Mouse (Mus musculus) midbrain, embryonic 12.5 days (tissue): ENCODE data around the gene March7. TPM values are rescaled to one million over a fixed set of nuclear protein-coding genes. Genes with fewer than 3 reads are reported as not detected.

Source experiments
- ATAC-seq: fragments of 200-750 bp; cut with Nextera tagmentation; 2 replicates; pipeline ENCODE4 v1.8.0; 2017; ENCODE audit warnings: low read depth, moderate TSS enrichment, moderate library complexity; ENCODE audit not compliant: low FRiP score
- H3K27ac ChIP-seq: fragments of 300-500 bp; sonication (generic); replicated peaks from 2 replicates; pipeline ENCODE4 v1.5.1; 2016; ENCODE audit warnings: mild to moderate bottlenecking
- H3K27me3 ChIP-seq: fragments of 300-500 bp; sonication (generic); 2 replicates; pipeline ENCODE4 v1.6.1; 2016; ENCODE audit warnings: mild to moderate bottlenecking
- H3K36me3 ChIP-seq: fragments of 300-500 bp; sonication (generic); 2 replicates; pipeline ENCODE4 v1.6.1; 2016
- H3K4me1 ChIP-seq: fragments of 300-500 bp; sonication (generic); 2 replicates; pipeline ENCODE4 v1.6.1; 2016
- H3K4me2 ChIP-seq: fragments of 300-500 bp; sonication (generic); replicated peaks from 2 replicates; pipeline ENCODE4 v1.6.1; 2016; ENCODE audit warnings: mild to moderate bottlenecking, moderate library complexity
- H3K4me3 ChIP-seq: fragments of 300-500 bp; sonication (generic); 2 replicates; pipeline ENCODE4 v1.5.1; 2016; ENCODE audit warnings: mild to moderate bottlenecking
- H3K9ac ChIP-seq: fragments of 300-500 bp; sonication (generic); replicated peaks from 2 replicates; pipeline ENCODE4 v1.6.1; 2016; ENCODE audit warnings: mild to moderate bottlenecking, moderate library complexity
- H3K9me3 ChIP-seq: fragments of 300-500 bp; sonication (generic); 2 replicates; pipeline ENCODE4 v1.6.1; 2016; ENCODE audit warnings: mild to moderate bottlenecking
- WGBS: fragments of 180-500 bp; shearing (Covaris S2); methylation state at CpG from one replicate; pipeline ENCODE4 v1.1.7; 2016; 5-methylcytosine and 5-hydroxymethylcytosine counted together
- polyA plus RNA-seq: library from polyadenylated mRNA; unstranded; fragments of >200 nt; fragmentation: Nextera tagmentation; extraction: Ambion mirVana; gene quantifications from 2 replicates; pipeline ENCODE4 v1.2.1, GENCODE M21; 2016

March7 gene
- polyA plus RNA-seq, 1 experiment from 2014 or later, result 103 TPM

DNA sequence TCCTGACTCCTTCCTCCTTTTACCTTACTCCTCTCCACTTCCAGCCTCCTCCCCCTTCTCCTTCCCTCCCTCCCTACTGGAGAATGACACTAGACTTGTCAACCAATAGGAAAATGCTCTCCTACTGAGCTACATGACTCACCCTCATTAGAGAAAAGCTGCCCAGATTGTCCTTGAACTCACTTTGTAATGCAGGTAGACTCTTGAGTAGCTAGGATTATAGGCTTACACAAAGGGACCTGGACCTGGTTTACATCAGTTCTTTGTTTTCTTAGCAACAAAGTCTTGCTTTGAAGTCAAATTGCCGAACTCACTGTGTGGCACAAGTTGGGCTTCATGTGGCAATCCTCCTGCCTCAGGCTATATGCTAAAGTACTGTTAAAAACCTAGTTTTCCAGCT lies 12.8 kb upstream of the March7 start:
- Histone ChIP-seq H3K36me3 (no peaks in the 10 kb centered on the region), H3K4me2 (no peak overlapping the region), H3K9ac (no peak overlapping the region), H3K27ac (no peak overlapping the region), H3K27me3 (no peaks in the 10 kb centered on the region), H3K4me1 (no peaks in the 10 kb centered on the region), H3K4me3 (no peak overlapping the region), H3K9me3 (no peaks in the 10 kb centered on the region)
- no peak for ATAC-seq
- WGBS, result 52% methylated on average over 1 of the region's 1 CpGs

DNA sequence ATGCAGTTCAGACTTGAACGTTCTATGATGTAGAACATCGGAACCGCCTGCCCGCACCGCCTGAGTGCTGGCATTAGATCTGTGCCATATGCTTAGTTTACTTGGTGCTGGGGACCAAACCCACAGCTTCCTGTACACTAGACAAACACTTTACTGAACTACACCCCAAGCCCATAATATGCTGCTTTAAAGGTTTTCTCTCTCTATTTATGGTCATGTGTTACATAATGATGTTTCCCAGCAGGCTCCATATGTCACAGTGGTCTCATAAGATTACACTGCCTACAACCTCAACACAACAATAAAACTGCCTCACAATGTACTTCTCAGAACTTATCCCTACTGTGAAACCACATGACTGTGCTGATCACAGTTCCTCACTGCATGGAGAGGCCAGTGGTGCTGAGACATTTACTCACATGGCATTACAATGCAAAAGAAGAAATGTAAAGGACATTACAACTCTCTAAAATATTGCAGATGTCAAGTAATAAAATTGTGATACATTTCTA lies 9.6 kb upstream of the March7 start:
- no peak overlapping the region for H3K9ac ChIP-seq
- ATAC-seq, result no peak
- H3K4me3 ChIP-seq, result no peak overlapping the region
- no peak overlapping the region for H3K4me2 ChIP-seq
- H3K9me3 ChIP-seq, result no peaks in the 10 kb centered on the region
- 96% methylated on average over 5 of the region's 5 CpGs for WGBS
- no peaks in the 10 kb centered on the region for H3K4me1 ChIP-seq
- H3K36me3 ChIP-seq, result no peaks in the 10 kb centered on the region
- no peaks in the 10 kb centered on the region for H3K27me3 ChIP-seq
- no peak overlapping the region for H3K27ac ChIP-seq

DNA sequence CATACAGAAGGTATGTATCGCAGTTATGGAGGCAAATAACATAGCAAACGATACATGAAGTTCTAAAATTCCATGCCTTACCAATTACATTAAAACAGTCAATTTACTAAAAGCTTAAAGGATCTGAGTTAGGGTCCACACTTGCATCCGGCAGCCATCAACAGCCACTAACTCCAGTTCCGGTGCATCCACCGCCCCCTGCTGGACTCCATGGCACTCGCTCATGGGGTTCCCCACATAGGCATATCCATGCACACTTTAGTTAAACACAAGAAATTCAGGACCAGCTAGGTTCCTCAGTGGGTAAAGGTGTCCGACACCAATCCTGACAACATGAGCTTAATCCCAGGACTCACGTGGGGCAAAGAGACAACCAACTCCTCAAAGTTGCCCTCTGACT lies 9.0 kb upstream of the March7 start:
- H3K4me1 ChIP-seq, result peaks cover under 1% of the 10 kb centered on the region; the same call in 1 of the 2 replicates
- H3K4me3 ChIP-seq, result no peak overlapping the region
- no peak overlapping the region for H3K27ac ChIP-seq
- H3K36me3 ChIP-seq, result no peaks in the 10 kb centered on the region
- ATAC-seq, result no peak
- H3K4me2 ChIP-seq, result no peak overlapping the region
- H3K27me3 ChIP-seq, result no peaks in the 10 kb centered on the region
- no peaks in the 10 kb centered on the region for H3K9me3 ChIP-seq
- WGBS, result 54% methylated on average over 8 of the region's 8 CpGs
- no peak overlapping the region for H3K9ac ChIP-seq

- H3K27me3 ChIP-seq, result peaks cover 2% of the 10 kb centered on the region; the same call in 1 of the 2 replicates
- H3K36me3 ChIP-seq, result no peaks in the 10 kb centered on the region
- no peaks in the 10 kb centered on the region for H3K9me3 ChIP-seq
- no peak overlapping the region for H3K9ac ChIP-seq
- WGBS, result 85% methylated on average over 8 of the region's 8 CpGs
- no peak overlapping the region for H3K4me3 ChIP-seq
- H3K27ac ChIP-seq, result no peak overlapping the region
- peaks cover 2% of the 10 kb centered on the region; the same call in 1 of the 2 replicates for H3K4me1 ChIP-seq
- no peak for ATAC-seq
- no peak overlapping the region for H3K4me2 ChIP-seq
Observed at GRCm38 (mm10) chr2:60202900-60203530, 6.7 kb upstream of the March7 start.

DNA sequence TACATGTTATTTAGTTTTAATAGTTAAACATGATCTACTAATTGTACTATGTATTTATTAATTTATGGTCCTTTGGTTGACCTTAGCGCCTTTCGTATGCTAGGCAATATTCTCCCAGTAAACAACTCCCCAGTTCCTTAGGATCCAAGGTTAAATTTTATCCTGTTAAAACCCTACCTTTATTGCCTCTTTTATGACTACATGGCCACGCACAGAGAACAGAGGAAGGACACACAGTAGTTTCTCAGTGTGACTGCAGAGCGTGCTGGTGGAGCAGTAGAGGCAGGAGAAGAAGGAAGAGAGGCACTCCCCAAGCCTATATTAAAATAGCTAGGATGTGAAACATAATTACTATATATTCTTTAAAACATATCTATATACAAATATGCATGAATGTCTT lies 6.0 kb upstream of the March7 start:
- Histone ChIP-seq H3K36me3 (no peaks in the 10 kb centered on the region), H3K27ac (no peak overlapping the region), H3K4me2 (no peak overlapping the region), H3K4me1 (peaks cover 5% of the 10 kb centered on the region), H3K9ac (no peak overlapping the region), H3K27me3 (peaks cover 5% of the 10 kb centered on the region; the same call in 1 of the 2 replicates), H3K9me3 (no peaks in the 10 kb centered on the region), H3K4me3 (no peak overlapping the region)
- WGBS, result 93% methylated on average over 4 of the region's 4 CpGs
- no peak for ATAC-seq

DNA sequence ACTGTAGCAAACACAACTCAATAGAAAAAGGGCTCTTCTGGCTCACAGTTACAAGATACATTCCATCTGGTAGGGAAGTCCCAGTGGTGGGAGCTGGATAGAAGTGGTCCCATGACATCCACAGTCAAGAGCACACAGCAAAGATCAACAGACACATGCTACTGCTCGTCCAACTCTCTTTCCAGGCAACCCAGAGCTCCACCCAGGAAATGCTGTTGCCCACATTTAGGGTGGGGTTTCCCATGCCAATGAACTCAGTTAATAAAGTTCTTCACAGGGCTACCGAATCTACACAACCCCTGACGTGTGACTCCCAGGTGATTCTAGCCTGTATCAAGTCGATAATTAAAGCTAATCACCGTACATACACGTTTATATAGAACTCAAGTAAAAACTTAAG lies 5.5 kb upstream of the March7 start:
- Histone ChIP-seq H3K4me1 (peaks cover 5% of the 10 kb centered on the region), H3K27me3 (peaks cover 5% of the 10 kb centered on the region; the same call in 1 of the 2 replicates), H3K27ac (no peak overlapping the region), H3K9me3 (no peaks in the 10 kb centered on the region), H3K4me2 (no peak overlapping the region), H3K36me3 (no peaks in the 10 kb centered on the region), H3K9ac (no peak overlapping the region), H3K4me3 (no peak overlapping the region)
- 88% methylated on average over 6 of the region's 6 CpGs for WGBS
- ATAC-seq, result no peak

DNA sequence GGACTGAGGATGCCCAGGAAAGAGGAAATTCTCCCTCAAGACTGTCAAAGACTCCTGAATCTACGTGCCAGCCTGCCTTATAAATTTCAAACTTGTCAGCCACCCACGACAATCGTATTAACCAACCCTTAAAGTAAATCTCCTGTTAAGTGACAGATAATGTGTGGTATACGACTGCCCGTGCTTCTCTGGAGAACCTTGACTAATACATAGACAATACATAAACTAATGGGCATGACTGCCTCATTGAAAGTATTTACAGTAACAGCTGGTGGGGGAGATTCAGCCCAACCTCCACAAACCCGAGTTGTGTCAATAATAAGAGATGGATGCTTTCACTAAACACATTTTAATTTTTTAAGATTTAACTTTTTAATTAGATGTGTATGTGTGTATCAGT lies 3.9 kb upstream of the March7 start:
- no peak overlapping the region for H3K9ac ChIP-seq
- peak; percentile 32; the same call in 1 of the 2 replicates for ATAC-seq
- H3K9me3 ChIP-seq, result no peaks in the 10 kb centered on the region
- 69% methylated on average over 6 of the region's 6 CpGs for WGBS
- H3K27ac ChIP-seq, result no peak overlapping the region
- no peak overlapping the region for H3K4me3 ChIP-seq
- H3K27me3 ChIP-seq, result peaks cover 5% of the 10 kb centered on the region; the same call in 1 of the 2 replicates
- H3K4me1 ChIP-seq, result peaks cover 6% of the 10 kb centered on the region
- H3K4me2 ChIP-seq, result no peak overlapping the region
- H3K36me3 ChIP-seq, result no peaks in the 10 kb centered on the region

DNA sequence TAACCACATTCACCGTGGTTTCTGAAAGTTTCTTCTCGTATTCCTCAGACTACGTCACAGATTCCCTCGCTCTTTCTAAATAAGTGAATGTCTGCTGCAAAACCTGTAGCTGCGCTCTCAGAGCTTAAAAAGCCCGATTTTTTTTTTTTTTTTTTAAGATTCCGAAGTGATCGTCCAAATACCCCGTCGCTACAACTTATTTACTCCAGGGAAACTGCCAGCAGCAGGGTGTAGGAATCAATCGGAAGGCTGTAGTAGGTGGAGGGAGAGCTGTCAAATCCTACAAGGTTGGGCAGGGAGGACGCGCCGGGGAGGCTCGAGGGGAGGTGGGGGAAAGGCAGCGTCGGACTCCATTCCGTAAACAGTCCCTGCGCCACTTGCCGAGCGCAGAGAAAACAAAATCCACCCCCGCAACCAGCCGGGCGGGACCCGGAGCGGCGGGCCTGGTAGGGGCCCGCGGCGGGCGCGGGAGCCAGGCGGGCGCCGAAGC lies 520 bp upstream of the March7 start:
- under 1% methylated on average over 28 of the region's 35 CpGs for WGBS
- H3K9ac ChIP-seq, result peak overlapping the region; percentile 94

DNA sequence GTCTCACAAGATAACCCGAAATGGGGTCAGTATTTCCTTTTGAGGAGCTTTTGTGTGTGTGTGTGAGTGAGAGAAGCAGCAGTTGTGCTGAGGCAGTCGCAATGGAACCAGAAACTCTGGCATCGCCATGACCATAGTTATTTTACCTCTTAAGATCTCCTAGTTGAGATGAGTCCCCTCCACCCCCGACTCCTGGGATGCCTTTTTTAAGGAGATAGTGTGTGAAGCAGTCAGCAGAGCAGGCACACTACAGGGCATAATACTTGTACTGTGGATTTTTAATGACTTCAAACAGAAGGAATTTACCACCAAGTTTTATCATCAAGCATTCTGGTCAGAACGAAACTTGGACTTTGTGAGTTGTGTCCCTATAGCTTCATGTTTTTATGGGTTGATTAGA lies 1.1 kb downstream of the March7 start:
- WGBS, result 31% methylated on average over 5 of the region's 5 CpGs
- peaks cover 5% of the 10 kb centered on the region; the same call in 1 of the 2 replicates for H3K27me3 ChIP-seq
- H3K4me1 ChIP-seq, result peaks cover 21% of the 10 kb centered on the region
- peak overlapping the region; percentile 94 for H3K9ac ChIP-seq
- ATAC-seq, result no peak
- 0 out of 2 replicates have a peak, but pooled peaks cover 4% of the 10 kb centered on the region for H3K36me3 ChIP-seq
- no peaks in the 10 kb centered on the region for H3K9me3 ChIP-seq
- peak overlapping the region; percentile 77 for H3K4me2 ChIP-seq
- peak overlapping the region; percentile 95; the same call in 1 of the 2 replicates for H3K27ac ChIP-seq
- peak overlapping the region; percentile 91 for H3K4me3 ChIP-seq

More for the DNA sequence above, 520 bp upstream of the March7 start:
- peak overlapping the region; percentile 77 for H3K4me2 ChIP-seq
- peak; percentile 50; the same call in 1 of the 2 replicates for ATAC-seq
- peak overlapping the region; percentile 95 for H3K27ac ChIP-seq
- peaks cover 5% of the 10 kb centered on the region; the same call in 1 of the 2 replicates for H3K27me3 ChIP-seq
- H3K36me3 ChIP-seq, result 0 out of 2 replicates have a peak, but pooled peaks cover 2% of the 10 kb centered on the region
- H3K4me1 ChIP-seq, result peaks cover 23% of the 10 kb centered on the region
- peak overlapping the region; percentile 91 for H3K4me3 ChIP-seq
- no peaks in the 10 kb centered on the region for H3K9me3 ChIP-seq

- Histone ChIP-seq H3K27me3 (peaks cover 5% of the 10 kb centered on the region; the same call in 1 of the 2 replicates), H3K27ac (no peak overlapping the region), H3K9me3 (no peaks in the 10 kb centered on the region), H3K9ac (no peak overlapping the region), H3K4me2 (no peak overlapping the region), H3K36me3 (0 out of 2 replicates have a peak, but pooled peaks cover 4% of the 10 kb centered on the region), H3K4me1 (peaks cover 21% of the 10 kb centered on the region), H3K4me3 (no peak overlapping the region)
- no peak for ATAC-seq
Observed at GRCm38 (mm10) chr2:60212488-60212887, 2.8 kb downstream of the March7 start.

GRCm38 (mm10) chr2:60214683-60215082 lies 5.0 kb downstream of the March7 start:
- no peak overlapping the region for H3K4me2 ChIP-seq
- 94% methylated on average over 2 of the region's 2 CpGs for WGBS
- no peak overlapping the region for H3K27ac ChIP-seq
- H3K4me1 ChIP-seq, result peaks cover 18% of the 10 kb centered on the region
- no peaks in the 10 kb centered on the region for H3K27me3 ChIP-seq
- H3K36me3 ChIP-seq, result 0 out of 2 replicates have a peak, but pooled peaks cover 4% of the 10 kb centered on the region
- H3K9ac ChIP-seq, result no peak overlapping the region
- H3K9me3 ChIP-seq, result no peaks in the 10 kb centered on the region
- no peak overlapping the region for H3K4me3 ChIP-seq
- no peak for ATAC-seq

GRCm38 (mm10) chr2:60216547-60217153 lies 7.0 kb downstream of the March7 start:
- WGBS, result 90% methylated on average over 4 of the region's 4 CpGs
- Histone ChIP-seq H3K9ac (no peak overlapping the region), H3K4me1 (peaks cover 11% of the 10 kb centered on the region), H3K4me2 (no peak overlapping the region), H3K27me3 (no peaks in the 10 kb centered on the region), H3K9me3 (no peaks in the 10 kb centered on the region), H3K4me3 (no peak overlapping the region), H3K36me3 (0 out of 2 replicates have a peak, but pooled peaks cover 4% of the 10 kb centered on the region), H3K27ac (no peak overlapping the region)
- no peak for ATAC-seq
